Mouse (Mus musculus) urinary bladder, postnatal 36 days (tissue): ENCODE data around the gene Higd2a.

Experiments used
- DNase-seq, 2 experiments: peaks; one replicate each; pipeline ENCODE4 v3.0.0; 2022; ENCODE audit warnings: low spot score in 2 of 2, mixed read lengths in 1 of 2

Gene Higd2a

DNA sequence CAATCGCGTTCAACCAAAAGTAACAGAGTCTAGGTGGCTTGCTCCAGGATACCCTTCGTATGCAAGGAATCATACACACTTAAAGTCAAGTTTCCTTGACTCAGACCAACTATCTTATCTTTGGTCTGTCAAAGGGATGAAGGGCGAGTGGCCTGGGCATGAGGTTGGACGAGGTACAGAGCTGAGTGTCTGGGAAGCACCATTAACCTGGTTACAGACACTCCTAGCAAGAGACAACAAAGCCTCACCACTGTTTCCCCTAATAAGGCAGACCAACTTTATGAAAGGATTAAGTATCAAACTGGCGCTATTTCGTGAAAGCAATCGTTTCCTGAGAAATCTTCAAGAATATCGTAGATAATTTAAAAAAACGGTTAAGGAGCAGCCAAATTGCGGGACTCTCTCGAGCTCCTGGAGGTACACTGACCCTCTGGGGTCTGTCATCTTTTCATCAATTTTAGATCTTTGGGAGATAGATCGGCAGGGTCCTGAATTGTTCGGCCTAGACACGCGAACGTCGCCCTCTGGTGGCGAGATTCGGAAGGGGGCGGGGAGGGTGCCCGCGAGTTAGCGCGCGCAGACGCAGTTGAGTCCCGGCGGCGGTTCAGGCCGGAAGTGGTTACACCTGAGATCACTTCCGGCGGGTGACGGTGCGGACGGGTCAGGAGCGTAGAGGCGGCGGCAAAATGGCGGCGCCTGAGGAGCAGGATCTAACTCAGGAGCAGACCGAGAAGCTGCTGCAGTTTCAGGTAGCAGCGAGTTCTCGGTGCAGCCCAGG, 31.3 kb downstream of the Higd2a start, which contains the start of gene Faf2:
Gene Faf2 (plus strand): TSS at position 630 of the 778 bp plus-strand sequence.
- DNase-seq: peak; percentile 97 to 98

DNA sequence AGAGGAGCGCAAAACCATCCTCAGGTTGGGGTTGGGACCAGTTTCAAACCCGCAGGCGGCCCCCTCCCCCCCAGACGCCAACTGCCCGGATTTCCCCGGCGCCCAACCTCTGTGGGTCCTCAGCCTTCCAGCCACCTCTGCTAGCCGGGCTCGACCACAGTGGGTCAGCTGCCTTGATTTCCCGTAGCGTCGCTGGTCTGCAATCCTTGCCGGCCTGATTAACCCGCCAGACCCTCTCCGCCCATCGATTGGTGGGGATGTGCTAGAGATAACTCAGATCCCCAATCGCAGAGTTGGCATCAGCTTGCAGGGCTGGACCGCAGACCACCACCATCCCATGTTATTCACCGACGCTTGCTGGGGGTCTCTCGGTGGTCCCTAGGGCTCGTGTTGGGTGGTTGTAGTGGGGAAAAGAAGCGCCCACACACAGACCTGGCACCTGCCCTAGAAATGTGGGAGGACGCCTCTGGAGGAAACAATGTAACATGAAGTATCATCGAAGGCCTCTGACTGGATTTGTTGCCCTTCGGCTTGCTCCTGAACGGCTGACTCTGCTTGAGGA, 32.0 kb downstream of the Higd2a start:
- DNase-seq: no peak

DNA sequence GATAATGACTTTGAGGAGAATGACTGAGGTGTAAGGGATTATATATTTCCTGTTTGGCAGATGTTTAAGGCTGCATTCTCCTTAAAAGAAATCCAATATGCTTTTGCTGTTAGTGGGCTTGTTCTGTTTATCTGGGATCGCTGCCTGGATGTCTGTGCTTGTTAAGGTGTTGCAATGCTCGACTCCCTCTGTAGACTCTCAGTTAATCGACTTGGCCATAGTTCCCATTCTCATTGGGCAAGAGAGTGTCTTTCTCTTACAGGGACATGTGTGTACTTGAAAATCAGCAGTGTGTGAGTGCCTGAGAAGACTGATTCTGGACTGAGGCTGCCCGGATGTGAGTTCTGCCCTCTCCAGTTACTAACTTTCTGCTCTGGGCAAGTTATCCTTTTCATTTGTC, 39.1 kb downstream of the Higd2a start:
- DNase-seq: peak in 1 of 2 experiments; percentile 55

DNA sequence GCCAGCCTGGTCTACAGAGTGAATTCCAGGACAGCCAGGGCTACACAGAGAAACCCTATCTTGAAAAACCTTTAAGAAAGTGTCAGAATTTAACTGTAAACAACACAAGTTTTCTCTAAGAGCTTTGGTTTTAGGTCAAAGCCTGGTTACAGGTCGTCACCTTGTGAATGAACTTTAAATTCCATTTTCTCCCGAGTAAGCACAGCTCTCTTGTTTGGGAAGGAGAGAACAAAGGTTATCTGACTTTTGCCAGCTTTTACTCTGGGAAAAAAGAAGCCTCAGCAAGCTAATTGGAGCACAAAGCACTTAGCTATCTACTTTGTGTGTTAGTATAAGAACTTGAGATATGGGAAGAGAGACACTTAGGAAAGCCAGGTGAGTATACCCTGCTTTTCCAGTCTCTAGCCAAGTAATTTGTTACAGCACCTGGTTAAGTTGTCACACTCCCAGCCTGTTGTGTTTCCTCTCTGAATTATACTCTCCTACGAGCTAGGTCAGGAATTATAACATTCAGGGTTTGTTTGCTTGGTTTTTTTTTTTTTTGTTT, 42.8 kb downstream of the Higd2a start:
- no peak for DNase-seq

DNA sequence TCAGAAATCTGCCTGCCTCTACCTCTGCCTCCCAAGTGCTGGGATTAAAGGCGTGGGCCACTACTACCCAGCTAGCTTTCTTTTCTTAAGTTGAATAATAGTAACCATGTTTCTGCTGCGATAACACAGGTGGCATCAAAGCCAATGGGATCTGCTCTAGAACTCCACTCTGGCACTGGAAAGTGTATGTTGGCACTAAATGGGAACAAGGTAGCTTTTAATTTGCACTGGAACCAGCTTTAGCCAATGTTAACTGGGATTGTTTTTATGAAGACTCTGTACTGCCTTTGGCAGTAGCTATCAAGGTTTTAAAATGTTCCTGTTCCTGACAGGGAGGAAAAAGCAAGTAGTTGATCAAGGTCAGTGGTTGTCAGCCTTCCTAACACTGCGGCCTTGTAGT, 45.0 kb downstream of the Higd2a start:
- DNase-seq: no peak
